Mouse (Mus musculus) 3T3-L1 (cell line): ENCODE measurements at regions not wholly inside any gene's neighbourhood (a gene's known extent, or its start where the extent isn't known, plus 50 kb on each side); places are given as distances from the start of the nearest gene placed in this dataset.

Experiments
- DNase-seq: peaks from one replicate; pipeline ENCODE4 v3.0.0-alpha.2; 2015; ENCODE audit warnings: low read depth, low spot score

DNA sequence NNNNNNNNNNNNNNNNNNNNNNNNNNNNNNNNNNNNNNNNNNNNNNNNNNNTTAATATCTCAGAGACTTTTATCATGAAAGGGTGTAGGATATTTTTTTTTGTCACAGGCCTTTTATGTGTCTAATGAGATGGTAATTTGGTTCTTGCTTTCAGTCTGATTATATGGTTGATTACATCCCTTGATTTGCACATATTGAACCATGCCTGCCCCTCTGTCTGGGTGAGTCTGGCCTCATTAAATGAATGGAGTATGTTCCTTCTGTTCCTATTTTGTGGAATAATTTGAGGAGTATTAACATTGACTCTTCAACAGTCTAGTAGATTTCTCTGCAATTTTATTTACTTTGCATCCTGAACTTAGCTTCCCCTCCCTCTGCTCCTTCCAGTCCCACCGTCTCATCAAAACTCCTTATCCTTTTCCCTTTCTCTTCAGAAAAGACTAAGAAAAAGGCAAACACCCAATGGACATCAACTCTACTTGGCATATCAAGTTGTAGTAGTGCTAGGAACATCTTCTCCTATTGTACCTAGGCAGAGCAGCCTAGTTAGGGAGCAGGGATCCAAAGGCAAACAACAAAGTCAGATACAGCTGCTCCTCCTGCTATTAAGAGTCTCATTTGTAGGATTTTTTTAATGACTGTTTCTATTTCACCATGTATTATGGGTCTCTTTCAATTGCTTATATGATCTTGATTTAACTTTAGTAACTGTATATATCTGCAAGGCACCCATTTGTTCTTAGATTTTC is 1185.0 kb upstream of the Cdh7 start:
- DNase-seq: no peak

DNA sequence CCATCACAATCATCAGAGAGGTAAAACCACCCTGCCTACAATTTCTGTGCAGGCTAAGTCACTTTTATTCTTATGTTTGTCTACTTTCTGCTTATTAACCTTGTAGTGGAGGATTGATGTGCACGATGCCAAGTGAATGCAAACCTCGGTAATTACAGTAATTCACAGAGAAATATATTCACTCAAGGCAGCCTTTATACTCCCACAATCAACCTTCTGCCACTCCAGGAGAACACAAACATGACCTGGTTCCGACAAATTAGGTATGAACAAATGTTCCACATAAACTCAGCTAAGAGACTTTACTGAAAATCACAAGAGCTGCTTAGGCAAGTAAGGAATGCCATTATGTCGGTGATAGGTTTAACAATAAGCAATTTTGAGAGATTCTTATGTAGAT is 1182.1 kb upstream of the Cdh7 start:
- no peak for DNase-seq

DNA sequence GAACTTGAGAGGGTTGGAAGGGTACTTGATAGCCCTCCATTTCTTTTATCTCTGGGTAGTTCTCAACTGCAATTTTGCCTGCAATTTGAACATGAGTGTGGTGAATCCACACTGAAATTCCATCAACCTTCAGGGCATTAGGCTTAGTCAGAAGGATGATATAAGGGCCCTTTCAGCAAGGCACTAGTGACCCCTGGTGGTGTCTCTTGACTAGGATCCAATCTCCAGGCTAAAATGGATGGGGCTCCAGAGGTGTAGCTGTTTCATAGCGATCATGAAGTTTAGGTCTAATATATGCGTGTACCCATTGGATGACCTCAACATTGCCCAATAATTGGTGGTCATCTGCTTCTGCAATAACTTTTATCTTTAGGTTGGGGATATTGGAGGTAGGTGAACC is 1155.0 kb upstream of the Cdh7 start:
- peak; percentile 5 for DNase-seq
